Mouse (Mus musculus) midbrain, postnatal 0 days (tissue): ENCODE data around the gene Slc36a2. TPM values are rescaled to one million over a fixed set of nuclear protein-coding genes. Genes with fewer than 3 reads are reported as not detected.

Experiments
- ATAC-seq: fragments of 200-750 bp; cut with Nextera tagmentation; 2 replicates; pipeline ENCODE4 v1.8.0; 2017; ENCODE audit warnings: moderate number of reproducible peaks, mild to moderate bottlenecking, moderate TSS enrichment, moderate library complexity; ENCODE audit not compliant: low FRiP score
- DNase-seq: peaks from one replicate; pipeline ENCODE4 v3.0.0-alpha.2; 2015; ENCODE audit warnings: low spot score
- H3K27ac ChIP-seq: fragments of 300-500 bp; sonication (generic); 2 replicates; pipeline ENCODE4 v1.5.1; 2014; ENCODE audit warnings: low read depth, mild to moderate bottlenecking, low read length, mixed read lengths
- H3K27me3 ChIP-seq: fragments of 300-500 bp; sonication (generic); 2 replicates; pipeline ENCODE4 v1.6.1; 2014; ENCODE audit warnings: low read length, control low read depth, mixed read lengths; ENCODE audit not compliant: insufficient read depth
- H3K36me3 ChIP-seq: fragments of 300-500 bp; sonication (generic); 2 replicates; pipeline ENCODE4 v1.6.1; 2014; ENCODE audit warnings: low read length, control low read depth, mixed read lengths; ENCODE audit not compliant: insufficient read depth
- H3K4me1 ChIP-seq: fragments of 300-500 bp; sonication (generic); 2 replicates; pipeline ENCODE4 v1.6.1; 2014; ENCODE audit warnings: mild to moderate bottlenecking, control low read depth, antibody characterized with exemption, low read length, mixed read lengths; ENCODE audit not compliant: insufficient read depth
- H3K4me2 ChIP-seq: fragments of 300-500 bp; sonication (generic); 2 replicates; pipeline ENCODE4 v1.6.1; 2014; ENCODE audit warnings: low read depth, mild to moderate bottlenecking, low read length, mixed read lengths; ENCODE audit not compliant: poor library complexity, severe bottlenecking
- H3K4me3 ChIP-seq: fragments of 300-500 bp; sonication (generic); 2 replicates; pipeline ENCODE4 v1.5.1; 2014; ENCODE audit warnings: low read depth, mild to moderate bottlenecking, low read length, moderate library complexity
- H3K9ac ChIP-seq: fragments of 300-500 bp; sonication (generic); replicated peaks from 2 replicates; pipeline ENCODE4 v1.6.1; 2014; ENCODE audit warnings: mild to moderate bottlenecking, low read length, moderate library complexity, mixed read lengths; ENCODE audit not compliant: poor library complexity, severe bottlenecking
- H3K9me3 ChIP-seq: fragments of 300-500 bp; sonication (generic); 2 replicates; pipeline ENCODE4 v1.6.1; 2016; ENCODE audit warnings: low read length, control low read depth
- CTCF ChIP-seq: IDR thresholded peaks from 2 replicates; pipeline ENCODE4 v1.5.1; 2016; ENCODE audit warnings: antibody characterized with exemption, mild to moderate bottlenecking
- WGBS: fragments of 180-500 bp; shearing (Covaris S2); extraction: QIAGEN DNeasy Blood & Tissue Kit; methylation state at CpG from one replicate; pipeline ENCODE4 v1.1.7; 2014; 5-methylcytosine and 5-hydroxymethylcytosine counted together
- polyA plus RNA-seq: library from polyadenylated mRNA; unstranded; fragments of >200 nt; fragmentation: Nextera tagmentation; extraction: Ambion mirVana; gene quantifications from 2 replicates; pipeline ENCODE4 v1.2.1, GENCODE M21; 2015
- total RNA-seq: library from RNA; depleted of rRNA; stranded (reverse); fragments of >200 nt; gene quantifications from 2 replicates; pipeline ENCODE4 v1.2.3, GENCODE M21; 2014

Gene Slc36a2
- total and polyA plus RNA-seq, 2 experiments from 2014 or later: 0.27 to 0.79 TPM

DNA sequence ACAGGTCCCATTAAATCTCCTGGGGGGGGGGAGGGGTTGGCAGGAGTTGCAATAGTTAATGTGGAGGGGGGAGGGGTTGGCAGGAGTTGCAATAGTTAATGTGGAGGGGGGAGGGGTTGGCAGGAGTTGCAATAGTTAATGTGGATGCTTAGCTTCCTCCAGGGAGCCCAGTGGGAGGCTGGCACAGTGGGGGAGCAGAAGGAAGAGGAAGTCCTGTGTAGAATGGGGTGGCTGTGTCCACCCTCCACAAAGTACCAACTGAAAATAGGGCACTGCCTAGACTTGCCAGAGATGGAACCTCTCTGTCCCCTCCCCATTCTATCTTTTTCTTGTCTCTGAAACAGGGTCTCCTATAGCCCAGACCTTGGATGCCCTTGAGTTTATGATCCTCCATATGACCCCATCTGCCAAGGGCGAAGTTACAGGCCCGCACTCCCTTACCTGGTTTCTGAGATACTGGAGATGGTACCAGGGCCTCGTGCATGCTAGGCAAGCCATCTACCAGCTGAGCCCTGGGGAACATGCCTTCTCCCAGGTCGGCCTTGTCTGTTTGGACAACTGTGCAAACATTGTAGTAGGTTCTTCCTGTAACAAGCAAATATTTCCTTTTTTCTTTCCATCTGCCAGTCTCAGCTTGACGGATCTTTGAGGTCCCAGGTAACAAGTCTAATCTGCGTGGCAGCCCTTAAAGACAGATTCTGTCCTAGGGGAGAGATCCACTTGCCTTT, 24.9 kb upstream of the Slc36a2 start:
- 91% methylated on average over 6 of the region's 6 CpGs for WGBS
- Histone ChIP-seq H3K27ac (no peak overlapping the region), H3K36me3 (peaks cover 3% of the 10 kb centered on the region; the same call in 1 of the 2 replicates), H3K27me3 (no peaks in the 10 kb centered on the region), H3K4me1 (no peaks in the 10 kb centered on the region), H3K4me2 (no peak overlapping the region), H3K9ac (no peak overlapping the region), H3K9me3 (no peaks in the 10 kb centered on the region), H3K4me3 (no peak overlapping the region)
- DNase-seq: no peak
- TF ChIP-seq CTCF: no peak
- ATAC-seq: no peak

DNA sequence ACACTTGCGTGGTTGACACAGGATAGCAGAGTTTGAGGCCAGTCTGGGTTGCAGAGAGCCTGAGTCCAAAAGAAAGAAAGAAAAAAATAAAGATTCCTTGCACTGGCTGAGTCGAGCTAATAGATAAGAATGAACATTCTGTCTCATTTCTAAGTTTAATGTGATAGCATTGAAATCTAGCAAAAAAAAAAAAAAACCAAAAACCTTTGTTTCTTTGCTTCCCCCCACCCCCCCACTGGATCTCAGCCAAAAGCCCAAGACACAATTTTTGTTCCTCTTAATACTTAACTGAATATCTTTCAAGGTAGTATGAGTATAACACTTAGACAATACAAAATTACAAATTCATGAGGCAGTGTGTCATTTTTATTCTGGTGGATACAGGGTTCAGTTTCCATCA, 24.2 kb upstream of the Slc36a2 start:
- ATAC-seq (no peak), DNase-seq (no peak)
- Histone ChIP-seq H3K4me1 (no peaks in the 10 kb centered on the region), H3K9ac (no peak overlapping the region), H3K27me3 (no peaks in the 10 kb centered on the region), H3K4me3 (no peak overlapping the region), H3K36me3 (peaks cover under 1% of the 10 kb centered on the region; the same call in 1 of the 2 replicates), H3K9me3 (no peaks in the 10 kb centered on the region), H3K4me2 (no peak overlapping the region), H3K27ac (no peak overlapping the region)
- 78% methylated on average over 2 of the region's 2 CpGs for whole genome bisulfite sequencing
- TF ChIP-seq CTCF: no peak

DNA sequence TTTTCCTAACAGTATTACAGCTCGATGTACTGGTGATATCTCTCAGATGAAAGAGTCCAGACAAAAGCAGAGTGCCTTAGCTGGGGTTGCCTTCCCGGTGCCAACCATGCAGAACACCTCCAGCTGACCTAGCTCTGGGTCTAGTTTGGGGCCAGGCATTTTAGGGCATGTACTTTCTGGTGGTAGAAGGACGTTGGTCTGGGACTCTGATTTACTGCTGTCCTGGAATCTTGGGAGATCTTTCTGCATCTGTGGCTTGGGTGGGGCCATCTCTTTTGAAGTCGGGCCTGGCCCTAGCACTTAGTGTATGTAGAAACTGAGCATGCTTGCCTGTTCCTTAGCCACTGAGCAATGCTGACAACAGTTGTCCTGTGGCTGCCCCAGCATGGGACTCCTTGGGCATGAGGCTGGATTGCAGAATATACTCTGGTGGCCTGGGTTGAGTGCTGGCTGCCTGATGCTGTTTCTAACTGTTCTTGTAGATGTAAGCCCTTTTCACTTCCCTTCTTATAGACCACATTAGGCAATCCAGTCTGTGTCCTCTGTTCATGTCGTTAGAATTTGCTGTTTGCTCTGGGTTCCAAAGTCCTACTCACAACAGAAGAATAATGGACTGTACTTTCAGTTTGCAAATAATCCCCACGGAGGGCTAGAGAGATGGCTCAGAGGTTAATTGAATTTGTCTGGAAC, 23.3 kb upstream of the Slc36a2 start:
- WGBS: 61% methylated on average over 6 of the region's 6 CpGs
- H3K27me3 ChIP-seq: no peaks in the 10 kb centered on the region
- H3K4me2 ChIP-seq: no peak overlapping the region
- DNase-seq: no peak
- H3K4me3 ChIP-seq: no peak overlapping the region
- no peak overlapping the region for H3K9ac ChIP-seq
- no peaks in the 10 kb centered on the region for H3K36me3 ChIP-seq
- H3K4me1 ChIP-seq: no peaks in the 10 kb centered on the region
- ATAC-seq: no peak
- TF ChIP-seq CTCF: no peak
- H3K9me3 ChIP-seq: no peaks in the 10 kb centered on the region
- H3K27ac ChIP-seq: no peak overlapping the region

GRCm38 (mm10) chr11:55204602-55205001, 19.7 kb upstream of the Slc36a2 start:
- Histone ChIP-seq H3K4me3 (peak overlapping the region; percentile 76), H3K27ac (peak overlapping the region; percentile 47; the same call in 1 of the 2 replicates), H3K27me3 (no peaks in the 10 kb centered on the region), H3K36me3 (no peaks in the 10 kb centered on the region), H3K4me2 (peak overlapping the region; percentile 95), H3K9me3 (no peaks in the 10 kb centered on the region), H3K4me1 (no peaks in the 10 kb centered on the region), H3K9ac (peak overlapping the region; percentile 71)
- ATAC-seq: peak; percentile 74
- under 1% methylated on average over 17 of the region's 17 CpGs for WGBS
- TF ChIP-seq CTCF: no peak
- peak; percentile 19 for DNase-seq

GRCm38 (mm10) chr11:55204159-55204596, 19.3 kb upstream of the Slc36a2 start, which contains the start of gene Slc36a1:
Gene Slc36a1 (plus strand): TSS chr11:55204350.
- TF ChIP-seq CTCF: peak; percentile 99
- Histone ChIP-seq H3K36me3 (no peaks in the 10 kb centered on the region), H3K27me3 (no peaks in the 10 kb centered on the region), H3K27ac (peak within 1 kb of the TSS; percentile 47; the same call in 1 of the 2 replicates), H3K4me2 (peak within 1 kb of the TSS; percentile 95), H3K4me1 (no peaks in the 10 kb centered on the region), H3K4me3 (peak within 1 kb of the TSS; percentile 76), H3K9me3 (no peaks in the 10 kb centered on the region), H3K9ac (peak within 1 kb of the TSS; percentile 71)
- WGBS: under 1% methylated on average over 31 of the region's 31 CpGs
- peak; percentile 94 for ATAC-seq
- peak; percentile 97 for DNase-seq
